Mouse (Mus musculus) T-helper 1 cell (primary cell): ENCODE measurements around the gene Kazn.

ENCODE experiments used
- in situ Hi-C: fragments of 300-600 bp; cut with MboI, MseI; formaldehyde crosslinking; loops from one replicate; pipeline ENCODE4 v1.15.1; 2025; ENCODE audit warnings: high pct_unique_total_duplicates

Kazn gene

GRCm38 (mm10) chr4:142196626-142197025, 42.6 kb downstream of the Kazn start:
- in situ Hi-C loops: no loop called here

DNA sequence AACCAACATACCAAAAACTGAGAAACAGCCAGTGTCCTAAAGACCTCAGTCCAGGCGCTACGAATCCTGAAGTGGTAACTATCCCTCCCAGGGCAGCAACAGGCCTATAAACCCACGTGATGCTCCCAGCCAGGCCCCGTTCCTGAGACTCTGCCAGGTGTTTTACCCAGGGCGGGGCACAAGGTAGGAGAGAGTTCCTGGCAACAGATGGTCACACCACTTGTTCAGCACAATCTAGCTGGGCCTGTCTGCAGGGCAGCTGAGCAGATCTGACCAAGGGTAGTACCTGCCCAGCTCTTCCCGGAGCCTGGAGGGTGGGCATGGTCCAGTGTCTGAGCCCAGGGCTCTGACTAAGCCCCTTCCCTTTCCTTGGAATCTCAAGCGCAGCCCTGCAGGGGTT, 45.4 kb downstream of the Kazn start:
- in situ Hi-C loops: no loop called here

DNA sequence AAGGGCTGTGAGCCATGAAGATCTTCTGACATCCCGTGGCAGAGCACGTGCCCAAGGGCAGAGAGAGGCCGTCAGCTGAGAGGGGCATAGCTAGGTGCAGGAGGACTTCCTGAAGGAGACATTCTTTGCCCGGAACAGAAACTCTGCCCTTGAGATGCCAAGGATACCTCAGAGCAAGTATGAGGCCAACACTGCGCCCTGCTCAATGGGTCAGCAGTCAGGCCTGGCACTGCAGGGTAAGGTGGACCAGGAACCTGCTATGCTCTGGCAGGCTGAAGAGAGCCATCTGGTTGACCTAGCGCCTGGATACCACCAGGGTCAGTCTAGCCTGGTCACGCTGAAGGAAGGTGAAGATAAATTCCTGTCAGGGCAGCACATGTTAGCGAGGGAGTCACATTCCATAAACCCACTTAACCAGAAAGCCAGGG, 46.0 kb downstream of the Kazn start:
- in situ Hi-C loops: no loop called here

- in situ Hi-C loops: no loop called here
These were observed 49.2 kb downstream of the Kazn start for GRCm38 (mm10) chr4:142189960-142190359.

DNA sequence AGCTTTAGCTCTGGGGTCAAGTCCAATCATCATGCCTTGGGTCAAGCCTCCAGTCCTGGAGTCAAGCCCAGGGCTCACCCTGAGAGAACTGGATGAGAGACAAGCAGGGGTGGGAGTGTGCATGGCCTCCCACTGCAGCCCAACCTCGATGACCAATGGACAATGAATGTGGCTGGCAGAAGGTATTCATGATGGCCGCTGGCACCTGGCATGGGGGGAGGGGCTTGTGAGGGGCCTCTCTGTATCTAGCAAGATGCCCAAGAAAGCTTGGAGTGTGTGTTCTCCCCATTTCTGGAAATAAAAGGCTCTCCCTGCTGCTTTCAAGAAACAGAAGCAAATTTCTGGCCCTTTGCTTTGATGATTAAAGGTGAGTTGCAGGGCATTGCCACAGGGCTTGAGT, 50.7 kb downstream of the Kazn start:
- in situ Hi-C loops: no loop called here

DNA sequence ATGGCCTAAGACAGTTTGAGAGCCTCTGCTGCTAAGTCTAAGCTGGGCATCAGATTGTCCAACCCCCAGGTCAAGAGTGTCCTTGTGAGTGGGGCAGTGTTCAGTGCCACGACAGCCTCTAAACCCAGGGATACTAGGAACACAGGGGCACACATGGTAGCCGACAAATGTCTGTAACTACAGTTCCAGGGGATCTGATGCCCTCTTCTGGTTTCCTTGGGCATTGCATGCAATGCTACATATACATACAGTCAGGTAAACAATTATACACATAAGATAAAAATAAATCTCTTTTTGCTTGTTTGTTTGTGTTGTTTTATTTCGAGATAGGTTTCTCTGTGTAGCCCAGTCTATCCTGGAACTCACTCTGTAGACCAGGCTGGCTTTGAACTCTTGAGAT, 53.0 kb downstream of the Kazn start:
- in situ Hi-C loops: no loop called here

DNA sequence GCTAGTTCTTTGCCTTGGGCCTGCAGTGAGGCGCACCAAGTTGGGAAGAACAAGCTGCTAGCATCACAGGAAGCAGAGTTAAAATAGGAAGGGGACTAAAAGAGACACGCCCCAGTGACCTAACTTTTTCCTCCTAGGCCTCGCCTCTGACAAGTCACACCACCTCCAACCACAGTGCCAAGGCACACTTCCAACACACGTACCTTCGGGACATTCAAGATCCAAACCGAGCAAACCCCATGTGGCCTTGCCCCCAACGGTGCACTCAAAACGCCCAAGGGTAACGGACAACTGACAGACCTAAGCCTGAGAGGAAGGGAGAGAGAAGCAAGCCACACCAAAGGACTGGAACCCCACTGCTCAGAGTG, 53.7 kb downstream of the Kazn start:
- in situ Hi-C loops: no loop called here

DNA sequence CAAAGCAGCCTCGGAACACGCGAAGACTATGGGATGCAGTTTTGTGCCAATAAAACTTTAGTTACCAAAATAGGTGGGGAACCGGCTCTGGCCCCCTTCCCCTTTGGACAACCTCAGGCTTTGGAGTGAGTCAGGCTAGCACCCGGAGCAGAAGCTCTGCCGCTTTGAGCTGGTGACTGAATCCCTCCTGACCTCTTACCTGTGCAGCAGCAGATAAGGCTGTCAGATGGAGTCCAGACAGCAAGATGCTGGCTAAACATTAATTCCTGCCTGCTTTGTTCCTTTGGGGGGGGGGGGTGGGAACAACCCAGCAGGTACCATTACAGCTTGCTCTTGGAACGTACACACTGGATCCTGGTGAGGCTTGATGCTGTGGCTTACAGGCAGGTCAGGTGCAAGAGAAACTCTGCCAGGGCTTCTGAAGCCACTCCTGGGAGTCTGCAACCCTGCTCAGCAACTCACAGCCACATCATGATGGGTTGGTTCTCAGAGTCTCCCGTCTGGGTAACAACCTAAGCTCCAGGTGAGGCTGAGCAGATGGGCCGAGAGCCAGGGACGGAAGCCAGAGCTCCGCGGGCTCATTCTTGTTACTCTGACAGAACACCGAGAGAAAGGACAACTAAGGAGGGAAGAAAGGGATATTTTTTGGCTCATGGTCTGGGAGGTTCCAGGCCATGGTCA, 54.2 kb downstream of the Kazn start:
- in situ Hi-C loops: no loop called here

- in situ Hi-C loops: no loop called here
These were observed 55.6 kb downstream of the Kazn start for GRCm38 (mm10) chr4:142183591-142183990.

DNA sequence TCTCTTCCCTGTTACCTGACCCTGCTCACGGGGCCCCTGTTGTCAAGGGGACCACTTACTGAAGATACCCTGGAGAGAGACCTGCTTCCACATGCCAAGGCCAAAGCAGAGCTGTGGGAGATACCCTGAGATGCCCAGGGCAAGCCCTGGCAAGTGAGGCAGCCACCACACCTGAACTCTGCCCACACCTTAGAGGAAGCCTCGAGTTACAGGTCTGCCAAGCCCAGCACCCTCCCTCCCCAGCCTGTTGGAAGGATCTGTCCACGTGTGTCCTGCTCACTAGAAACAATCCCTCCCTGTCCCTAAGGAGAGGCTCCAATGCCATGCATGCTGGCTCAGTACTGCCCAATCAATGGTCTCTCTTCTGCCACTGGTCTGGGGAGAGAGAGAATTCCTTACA, 56.2 kb downstream of the Kazn start:
- in situ Hi-C loops: no loop called here

DNA sequence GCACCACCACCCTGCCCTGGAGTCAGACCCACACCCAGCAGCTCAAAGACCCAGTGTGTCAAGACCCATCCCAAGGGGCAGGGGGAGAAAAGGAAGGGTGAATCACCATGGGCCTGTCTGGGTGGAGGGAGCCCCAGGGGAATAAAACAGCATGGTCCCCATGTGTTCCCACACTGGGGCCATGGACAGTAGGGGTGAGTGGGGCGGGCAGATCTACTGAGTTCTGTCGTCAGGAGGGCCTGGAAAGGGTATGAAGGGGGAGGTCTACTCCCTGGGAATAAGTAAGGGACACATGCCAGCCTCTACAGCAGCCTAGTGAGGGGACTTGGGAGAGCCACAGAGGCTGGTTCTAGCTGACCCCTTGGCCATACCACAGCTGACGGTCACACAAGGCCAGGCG, 57.6 kb downstream of the Kazn start:
- in situ Hi-C loops: no loop called here

- in situ Hi-C loops: no loop called here
These were observed 58.3 kb downstream of the Kazn start for GRCm38 (mm10) chr4:142180874-142181273.

DNA sequence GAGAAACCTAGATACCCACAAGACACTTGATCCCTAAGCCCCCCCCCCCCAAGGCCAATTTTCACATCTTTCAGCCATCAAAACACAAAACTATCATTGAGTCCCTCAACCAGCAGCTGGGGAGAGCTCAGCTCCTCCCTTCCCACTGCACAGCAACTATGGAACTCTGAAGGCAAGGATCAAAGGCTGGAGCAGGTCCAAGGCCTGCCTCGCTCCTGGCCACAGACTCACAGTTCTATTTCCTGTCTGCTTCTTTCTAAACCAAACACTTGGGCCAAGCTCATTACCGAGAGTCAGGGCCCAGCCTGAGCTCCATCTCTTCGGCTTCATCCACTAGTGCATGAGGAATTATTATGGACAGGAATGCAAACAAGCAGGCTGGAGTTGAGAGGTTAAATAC, 58.9 kb downstream of the Kazn start:
- in situ Hi-C loops: no loop called here

GRCm38 (mm10) chr4:142179531-142179930, 59.7 kb downstream of the Kazn start:
- in situ Hi-C loops: loop anchor here (10.0 kb wide), 1 partner anchor 835 kb away; no protein-coding TSS in a partner anchor

DNA sequence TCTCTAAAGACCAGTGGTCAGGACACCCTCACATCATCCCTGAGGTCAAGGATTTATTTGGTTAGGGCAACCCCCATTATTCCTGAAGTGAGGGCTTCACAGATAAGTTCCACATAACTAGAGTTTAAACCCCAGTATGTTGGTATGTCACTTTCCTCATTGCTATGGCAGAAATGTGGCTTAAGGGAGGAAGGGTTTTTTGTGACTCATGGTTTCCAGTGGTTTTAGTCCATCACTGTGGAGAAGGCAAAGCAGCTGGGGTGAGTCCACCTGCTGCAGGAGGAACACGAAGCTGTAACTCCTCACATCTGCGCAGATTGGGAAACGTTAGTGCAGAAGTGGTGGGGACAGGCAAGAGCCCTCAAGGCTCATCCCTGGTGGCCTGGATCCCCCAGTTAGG, 62.5 kb downstream of the Kazn start:
- in situ Hi-C loops: loop anchor here (10.0 kb wide), 1 partner anchor 838 kb away; no protein-coding TSS in a partner anchor

DNA sequence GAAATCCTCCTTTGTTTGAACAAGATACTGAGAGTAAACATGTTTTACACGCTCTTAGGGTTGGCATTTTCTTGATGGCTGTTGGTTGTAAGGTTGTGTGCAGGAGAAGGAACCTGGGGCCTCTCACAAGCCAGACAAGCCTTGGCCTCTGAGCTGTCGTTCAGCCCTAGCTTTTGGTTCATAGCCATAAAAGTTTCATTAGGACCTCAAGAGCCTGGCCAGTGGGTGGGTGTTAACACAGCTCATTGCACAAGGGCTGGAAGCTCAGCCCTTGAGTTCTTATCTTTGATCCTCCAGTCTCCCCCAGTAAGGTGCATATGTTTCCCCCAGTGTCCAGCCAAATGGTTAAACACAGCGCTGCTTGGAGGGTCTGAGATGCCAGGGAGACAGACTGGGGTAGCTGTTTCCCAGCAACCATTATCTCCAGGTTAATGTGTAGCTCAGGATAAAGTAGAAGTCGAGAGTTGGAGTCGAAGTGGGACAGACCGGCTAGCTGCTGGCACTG, 65.2 kb downstream of the Kazn start:
- in situ Hi-C loops: loop anchor here (10.0 kb wide), 1 partner anchor 841 kb away; no protein-coding TSS in a partner anchor

- in situ Hi-C loops: loop anchor here (10.0 kb wide), 1 partner anchor 842 kb away; no protein-coding TSS in a partner anchor
These were observed 66.3 kb downstream of the Kazn start for GRCm38 (mm10) chr4:142172942-142173341.

- in situ Hi-C loops: loop anchor here (10.0 kb wide), 1 partner anchor 843 kb away; no protein-coding TSS in a partner anchor
These were observed 67.3 kb downstream of the Kazn start for GRCm38 (mm10) chr4:142171788-142172497.

GRCm38 (mm10) chr4:142170882-142171768, 68.1 kb downstream of the Kazn start:
- in situ Hi-C loops: loop anchor here (10.0 kb wide), 1 partner anchor 844 kb away; no protein-coding TSS in a partner anchor

DNA sequence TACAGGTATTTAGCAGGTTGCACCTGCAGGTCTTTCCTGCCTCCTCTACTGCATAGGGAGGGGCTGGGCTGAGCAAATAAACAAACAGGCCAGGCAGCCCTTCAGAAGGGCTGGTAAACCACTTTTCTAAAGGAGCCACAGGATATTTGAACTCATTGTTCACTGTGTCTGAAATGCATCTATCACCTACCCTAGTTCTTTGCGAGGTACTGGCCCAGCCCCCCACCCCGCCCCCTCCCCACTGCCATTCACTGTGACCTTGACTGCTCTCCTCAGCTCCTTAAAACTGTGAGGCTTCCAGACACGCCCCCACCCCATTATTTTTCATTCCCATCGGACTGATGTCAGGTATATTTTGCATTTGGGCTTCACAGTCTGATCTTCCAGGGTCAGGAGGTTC, 69.6 kb downstream of the Kazn start:
- in situ Hi-C loops: loop anchor here (10.0 kb wide), 1 partner anchor 845 kb away; no protein-coding TSS in a partner anchor

- in situ Hi-C loops: no loop called here
These were observed 70.8 kb downstream of the Kazn start for GRCm38 (mm10) chr4:142168352-142168751.
